Mouse (Mus musculus) megakaryocyte, embryonic 14.5 days (primary cell): ENCODE data around the gene Slc44a4. TPM values are rescaled to one million over a fixed set of nuclear protein-coding genes. Genes with fewer than 3 reads are reported as not detected.
A peak's percentile ranks its signal among the peaks of the same experiment; 100 is the strongest.

ENCODE experiments used
- H3K27me3 ChIP-seq: replicated peaks from 2 replicates; pipeline ENCODE3; 2012; ENCODE audit warnings: inconsistent platforms
- H3K36me3 ChIP-seq: replicated peaks from 2 replicates; pipeline ENCODE3; 2012; ENCODE audit warnings: low read length, inconsistent platforms, mixed read lengths
- H3K4me1 ChIP-seq: 2 replicates; pipeline ENCODE4 v1.6.1; 2012; ENCODE audit warnings: inconsistent platforms
- H3K4me3 ChIP-seq: replicated peaks from 2 replicates; pipeline ENCODE3; 2012; ENCODE audit warnings: moderate library complexity, mild to moderate bottlenecking, inconsistent platforms
- H3K9me3 ChIP-seq: 2 replicates; pipeline ENCODE4 v1.6.1; 2012; ENCODE audit warnings: inconsistent platforms
- FLI1 ChIP-seq: IDR thresholded peaks from 2 replicates; pipeline ENCODE4 v1.6.1; 2012; ENCODE audit warnings: low read length, inconsistent platforms, mixed read lengths
- GATA1 ChIP-seq: IDR thresholded peaks from 3 replicates; pipeline ENCODE4 v1.6.1; 2012; ENCODE audit warnings: mixed read lengths, low read length, inconsistent platforms, borderline replicate concordance
- polyA plus RNA-seq: library from polyadenylated mRNA; stranded (reverse); fragments of >175 nt; gene quantifications from 2 replicates; pipeline ENCODE4 v1.2.3, GENCODE M21; 2012; ENCODE audit warnings: low replicate concordance; ENCODE audit not compliant: insufficient read depth

The Slc44a4 gene
- not detected in 2 replicates for polyA plus RNA-seq

GRCm38 (mm10) chr17:34913930-34914665, at the start of gene Slc44a4:
Gene Slc44a4, plus strand, starts transcription at chr17:34914466.
- H3K9me3 ChIP-seq = no peaks in the 10 kb centered on the region
- peaks cover 54% of the 10 kb centered on the region for H3K36me3 ChIP-seq
- H3K4me1 ChIP-seq = peaks cover 32% of the 10 kb centered on the region
- TF ChIP-seq FLI1 (no peak), GATA1 (no peak)
- peaks cover 12% of the 10 kb centered on the region for H3K27me3 ChIP-seq
- H3K4me3 ChIP-seq = no peak within 1 kb of the TSS

- Histone ChIP-seq H3K27me3 (peaks cover 43% of the 10 kb centered on the region), H3K36me3 (no peaks in the 10 kb centered on the region)
- TF ChIP-seq GATA1 = no peak
These were observed 48.3 kb upstream of the Slc44a4 start for GRCm38 (mm10) chr17:34865981-34866380.

GRCm38 (mm10) chr17:34874321-34874720, 39.9 kb upstream of the Slc44a4 start:
- H3K4me3 ChIP-seq = no peak overlapping the region
- no peaks in the 10 kb centered on the region for H3K9me3 ChIP-seq
- H3K4me1 ChIP-seq = peaks cover 4% of the 10 kb centered on the region
- no peaks in the 10 kb centered on the region for H3K36me3 ChIP-seq
- TF ChIP-seq FLI1 (no peak), GATA1 (no peak)
- peaks cover 21% of the 10 kb centered on the region for H3K27me3 ChIP-seq

More at GRCm38 (mm10) chr17:34865981-34866380, 48.3 kb upstream of the Slc44a4 start:
- peaks cover 9% of the 10 kb centered on the region; the same call in 1 of the 2 replicates for H3K4me1 ChIP-seq
- no peak overlapping the region for H3K4me3 ChIP-seq
- H3K9me3 ChIP-seq = no peaks in the 10 kb centered on the region

- Histone ChIP-seq H3K4me1 (peaks cover 45% of the 10 kb centered on the region), H3K27me3 (peaks cover 9% of the 10 kb centered on the region), H3K4me3 (peak within 1 kb of the TSS; percentile 79), H3K9me3 (no peaks in the 10 kb centered on the region), H3K36me3 (no peaks in the 10 kb centered on the region)
- TF ChIP-seq FLI1 (no peak), GATA1 (no peak)
These were observed 34.9 kb upstream of the Slc44a4 start, which contains the start of gene Zbtb12 for GRCm38 (mm10) chr17:34879336-34879879. Gene Zbtb12, plus strand, starts transcription at chr17:34879483.

GRCm38 (mm10) chr17:34881166-34881565, 33.1 kb upstream of the Slc44a4 start:
- Histone ChIP-seq H3K4me1 (peaks cover 63% of the 10 kb centered on the region), H3K27me3 (peaks cover 3% of the 10 kb centered on the region), H3K9me3 (no peaks in the 10 kb centered on the region), H3K4me3 (no peak overlapping the region), H3K36me3 (no peaks in the 10 kb centered on the region)
- no peak for TF ChIP-seq GATA1

- Histone ChIP-seq H3K4me1 (peaks cover 69% of the 10 kb centered on the region), H3K36me3 (no peaks in the 10 kb centered on the region), H3K27me3 (no peaks in the 10 kb centered on the region), H3K9me3 (no peaks in the 10 kb centered on the region), H3K4me3 (no peak within 1 kb of the TSS)
- TF ChIP-seq FLI1 = no peak
- TF ChIP-seq GATA1 = no peak
These were observed 32.5 kb upstream of the Slc44a4 start, which contains the start of gene Gm20547 for GRCm38 (mm10) chr17:34881683-34882310. Gene Gm20547, minus strand, starts transcription at chr17:34882042.

GRCm38 (mm10) chr17:34883332-34883731, 30.9 kb upstream of the Slc44a4 start:
- no peak for TF ChIP-seq FLI1
- Histone ChIP-seq H3K27me3 (no peaks in the 10 kb centered on the region), H3K4me3 (peak overlapping the region; percentile 50), H3K4me1 (peaks cover 83% of the 10 kb centered on the region), H3K36me3 (no peaks in the 10 kb centered on the region), H3K9me3 (no peaks in the 10 kb centered on the region)

GRCm38 (mm10) chr17:34884704-34885103, 29.6 kb upstream of the Slc44a4 start:
- Histone ChIP-seq H3K36me3 (no peaks in the 10 kb centered on the region), H3K27me3 (no peaks in the 10 kb centered on the region), H3K9me3 (no peaks in the 10 kb centered on the region), H3K4me3 (no peak overlapping the region), H3K4me1 (peaks cover 83% of the 10 kb centered on the region)
- TF ChIP-seq FLI1 (no peak), GATA1 (no peak)

GRCm38 (mm10) chr17:34885615-34886014, 28.7 kb upstream of the Slc44a4 start:
- TF ChIP-seq FLI1 (no peak), GATA1 (no peak)
- H3K27me3 ChIP-seq = no peaks in the 10 kb centered on the region
- peaks cover 81% of the 10 kb centered on the region for H3K4me1 ChIP-seq

GRCm38 (mm10) chr17:34887942-34888341, 26.3 kb upstream of the Slc44a4 start:
- Histone ChIP-seq H3K4me1 (peaks cover 79% of the 10 kb centered on the region), H3K9me3 (no peaks in the 10 kb centered on the region), H3K4me3 (no peak overlapping the region), H3K27me3 (no peaks in the 10 kb centered on the region), H3K36me3 (no peaks in the 10 kb centered on the region)
- no peak for TF ChIP-seq GATA1
- TF ChIP-seq FLI1 = no peak

More at GRCm38 (mm10) chr17:34885615-34886014, 28.7 kb upstream of the Slc44a4 start:
- no peak overlapping the region for H3K4me3 ChIP-seq
- H3K9me3 ChIP-seq = no peaks in the 10 kb centered on the region
- no peaks in the 10 kb centered on the region for H3K36me3 ChIP-seq
